Comparison of ENCODE assay signal across 16 mouse cellular contexts in genomic region chr6:113226705-113227104, GRCm38 (mm10). TPM values are rescaled to one million over a fixed set of nuclear protein-coding genes. Genes with fewer than 3 reads are reported as not detected.
"Had no signal": no experiment of that assay in that cellular context is flagged by ENCODE, and none has a peak within 500 bp of the region (broad histone marks: within the 10 kb centered on the region; RNA-seq: fewer than 3 reads in every experiment).

No protein-coding gene starts in this region.

- H3K27ac ChIP-seq: layer of hippocampus, adult 2 months; limb, embryonic 12.5 days; liver, embryonic 13.5 days; midbrain, embryonic 10.5 days; neural tube, embryonic 12.5 days; stomach, embryonic 15.5 days had no signal

- H3K9ac ChIP-seq: limb, embryonic 12.5 days; liver, embryonic 13.5 days; liver, postnatal 0 days; neural tube, embryonic 12.5 days; stomach, embryonic 15.5 days had no signal

- H3K36me3 ChIP-seq: limb, embryonic 12.5 days; liver, embryonic 13.5 days; midbrain, embryonic 10.5 days; neural tube, embryonic 12.5 days; stomach, embryonic 15.5 days had no signal

- H3K9me3 ChIP-seq: neural tube, embryonic 12.5 days; stomach, embryonic 15.5 days had no signal

- H3K4me2 ChIP-seq: limb, embryonic 12.5 days; liver, embryonic 13.5 days; neural tube, embryonic 12.5 days; stomach, embryonic 15.5 days had no signal

- H3K4me1 ChIP-seq: limb, embryonic 12.5 days; liver, embryonic 13.5 days; midbrain, embryonic 10.5 days; neural tube, embryonic 12.5 days; stomach, embryonic 15.5 days had no signal

- H3K4me3 ChIP-seq: layer of hippocampus, adult 2 months; limb, embryonic 12.5 days; liver, embryonic 13.5 days; midbrain, embryonic 10.5 days; neural tube, embryonic 12.5 days; stomach, embryonic 15.5 days had no signal

- DNase-seq: kidney, adult 8-10 months; kidney, postnatal 36 days; liver; liver, embryonic 13.5 days; liver, postnatal 0 days; midbrain, embryonic 14.5 days; retina, postnatal 1 day; right cerebral cortex, postnatal 4 days; spleen, adult 18-20 months had no signal

- H3K27me3 ChIP-seq: limb, embryonic 12.5 days; liver, embryonic 13.5 days; neural tube, embryonic 12.5 days; stomach, embryonic 15.5 days had no signal

- ATAC-seq: intestine, postnatal 0 days; liver, postnatal 0 days had no signal

RNA-seq across cellular contexts. Expression of gene Lhfpl4, which starts 31.5 kb away (rescaled TPM):
- polyA plus RNA-seq: liver, postnatal 0 days had no signal

RNA-seq across cellular contexts. Expression of gene Cpne9, which starts 55.4 kb away (rescaled TPM):
- polyA plus RNA-seq: intestine, postnatal 0 days; kidney, embryonic 16.5 days; liver, embryonic 13.5 days had no signal
